Mouse (Mus musculus) mesoderm, embryonic 11.5 days (tissue): Measurements from ENCODE around the gene Fam122a.

Source experiments
- DNase-seq: peaks from one replicate; pipeline ENCODE4 v3.0.0-alpha.2; 2012; ENCODE audit warnings: low read depth, low spot score

Gene Fam122a

DNA sequence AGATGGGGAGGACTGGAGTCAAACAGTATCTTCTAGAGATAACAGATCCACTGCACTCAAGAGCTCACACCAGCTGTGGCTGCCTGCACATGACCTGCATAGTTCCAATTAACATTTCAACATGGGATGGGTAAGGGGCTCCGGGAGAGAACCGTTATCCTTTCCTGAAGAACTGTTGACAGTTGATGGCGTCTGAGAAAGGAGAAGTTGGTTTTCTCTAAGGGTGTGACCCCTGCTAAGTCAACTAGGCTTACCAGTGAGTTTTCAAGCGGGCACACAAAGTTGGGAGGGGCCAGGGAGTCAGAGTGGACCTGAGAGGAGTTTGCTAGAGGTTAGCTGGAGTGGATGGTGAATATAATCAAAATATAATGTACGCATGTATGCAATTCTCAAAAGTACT, 13.1 kb upstream of the Fam122a start:
- no peak for DNase-seq

DNA sequence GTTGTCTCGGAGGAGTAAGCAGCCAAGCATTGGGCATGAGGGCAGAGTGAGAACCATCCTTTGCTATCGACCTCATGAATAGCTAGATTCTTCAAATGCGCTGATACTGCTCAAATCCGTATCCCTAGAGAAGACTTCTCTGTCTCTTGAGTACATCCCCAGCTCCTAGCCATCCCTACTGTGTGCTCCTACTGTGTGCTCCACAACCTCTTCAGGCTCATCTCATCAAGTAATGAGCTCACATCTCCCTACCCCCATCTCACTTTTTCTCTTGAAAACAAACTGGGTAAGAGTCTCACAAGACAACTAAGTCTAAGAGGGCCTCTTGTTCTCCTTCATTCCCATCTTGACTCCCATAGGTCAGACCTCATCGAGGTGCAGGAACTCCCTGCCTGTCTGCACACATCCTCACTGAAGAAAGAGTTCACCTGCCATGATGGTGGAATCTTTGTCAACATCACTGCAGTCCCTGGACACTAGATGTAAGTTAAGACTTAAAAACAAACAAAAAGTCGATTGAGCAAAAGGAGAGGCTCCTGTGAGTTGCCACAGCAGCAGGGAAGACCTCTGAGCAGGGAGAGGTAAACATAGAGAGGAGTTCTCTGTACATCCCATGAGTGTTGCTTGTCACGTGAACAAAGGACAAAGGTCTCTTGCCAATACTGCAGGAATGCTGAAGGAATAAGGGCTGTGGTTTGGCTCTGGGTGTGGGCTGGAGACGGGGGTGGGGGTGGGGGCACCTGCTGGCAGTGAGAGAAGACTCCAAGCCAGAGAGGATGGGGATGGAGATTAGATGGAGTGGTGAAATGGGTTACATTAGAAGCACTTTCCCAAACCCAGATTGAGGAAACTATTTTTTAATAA, 9.5 kb upstream of the Fam122a start:
- no peak for DNase-seq

DNA sequence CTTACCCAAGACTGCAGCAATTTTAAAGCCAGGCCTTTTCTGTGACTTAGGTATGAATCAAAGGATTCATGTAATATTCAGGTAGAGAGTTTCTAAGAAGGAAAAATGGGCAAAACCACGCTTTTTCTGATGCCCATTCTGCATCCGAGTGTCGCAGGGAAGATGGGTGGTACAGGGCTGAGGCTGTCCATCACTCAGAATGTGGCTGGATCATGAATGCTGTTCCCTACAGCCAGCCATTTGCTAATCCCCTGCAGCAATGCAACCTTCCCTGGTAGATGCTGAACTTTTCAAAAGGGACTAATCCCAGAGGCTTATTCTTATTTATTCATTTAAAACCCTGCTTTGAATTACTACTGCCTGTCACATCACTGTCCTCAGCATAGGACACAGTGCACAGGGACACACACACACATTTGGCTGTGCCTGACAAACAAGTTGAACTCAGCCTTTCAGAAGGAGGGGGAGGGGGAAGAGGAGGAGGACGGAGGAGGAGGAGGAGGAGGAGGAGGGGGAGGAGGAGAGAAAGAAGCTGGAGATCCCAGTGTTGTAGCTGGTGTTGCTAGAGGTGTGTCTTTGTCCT, 7.5 kb upstream of the Fam122a start:
- no peak for DNase-seq

DNA sequence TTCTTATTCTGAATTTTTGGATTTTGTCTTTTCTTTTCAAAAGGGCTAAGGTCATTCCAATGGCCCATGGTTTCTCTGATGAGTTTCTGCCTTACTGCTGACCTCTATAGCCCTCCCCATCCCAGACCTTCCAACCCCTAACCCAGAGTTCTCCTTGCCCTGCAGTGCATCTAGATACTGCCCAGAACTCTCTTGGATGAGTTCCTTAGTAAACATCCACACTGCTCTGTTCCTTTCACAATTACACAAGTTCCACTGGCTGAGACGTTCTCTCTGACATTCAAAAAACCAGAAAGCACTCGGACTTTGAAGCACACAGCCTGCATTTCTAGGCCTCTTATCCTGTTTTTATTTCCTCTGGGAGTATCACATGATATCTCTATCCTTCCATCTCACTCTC, 3.8 kb upstream of the Fam122a start:
- DNase-seq = no peak

DNA sequence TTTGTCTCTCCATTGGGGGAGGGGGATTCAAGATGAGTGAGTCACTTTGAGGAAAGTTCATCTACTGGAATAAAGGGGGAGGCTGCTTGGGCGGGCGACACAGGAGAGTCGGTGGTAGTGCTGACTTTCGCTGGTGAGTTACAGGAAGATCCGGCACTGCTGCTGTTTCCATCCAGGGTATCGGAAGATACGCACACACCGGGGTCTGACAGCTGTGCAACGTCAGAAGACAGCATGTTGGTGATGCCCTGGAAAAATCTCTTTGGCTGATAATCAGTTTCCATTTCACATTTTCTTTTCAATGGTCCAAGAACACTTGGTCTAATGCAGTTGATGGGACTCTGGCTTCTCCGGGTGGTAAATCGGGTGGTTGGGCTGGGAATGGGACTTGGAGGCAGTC, 695 bp downstream of the Fam122a start:
- peak; percentile 15 for DNase-seq

DNA sequence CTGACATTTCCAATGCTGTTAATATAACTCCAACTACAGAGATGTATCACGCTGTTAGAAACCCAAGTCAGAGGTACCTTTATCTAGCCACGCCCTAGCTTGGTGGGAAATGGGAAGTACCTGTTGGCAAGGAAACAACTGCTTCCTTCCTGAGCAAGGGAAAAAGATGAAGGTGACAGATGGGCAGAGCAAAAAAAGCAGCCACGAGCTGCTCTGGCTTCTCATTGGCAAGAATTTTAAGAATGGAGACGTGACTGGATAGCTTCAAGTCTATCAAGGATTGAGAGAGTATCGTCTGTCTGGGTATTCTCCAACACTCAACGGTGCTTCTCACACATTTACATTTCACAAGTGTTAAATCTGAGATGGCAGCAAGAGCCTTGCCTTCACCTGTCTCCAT, 1.9 kb downstream of the Fam122a start:
- DNase-seq = no peak

DNA sequence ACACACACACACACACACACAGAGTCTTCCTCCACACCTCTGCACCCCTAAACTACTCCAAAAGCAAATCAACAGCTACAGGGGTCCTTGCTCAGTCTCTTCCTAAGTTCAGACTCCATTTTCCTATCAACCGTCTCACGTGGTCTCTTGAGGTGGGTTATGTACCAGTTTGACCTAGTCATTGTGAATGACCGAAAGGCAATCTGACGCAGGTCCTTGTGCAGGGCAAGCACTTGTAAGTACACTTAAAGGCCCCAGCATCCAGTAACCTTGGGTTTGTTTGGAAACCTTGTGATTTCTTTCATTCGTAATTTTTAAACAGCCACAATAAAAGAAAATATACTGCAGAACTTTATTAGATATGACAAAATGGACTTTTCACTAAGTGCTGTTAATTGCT, 4.6 kb downstream of the Fam122a start:
- DNase-seq = no peak

DNA sequence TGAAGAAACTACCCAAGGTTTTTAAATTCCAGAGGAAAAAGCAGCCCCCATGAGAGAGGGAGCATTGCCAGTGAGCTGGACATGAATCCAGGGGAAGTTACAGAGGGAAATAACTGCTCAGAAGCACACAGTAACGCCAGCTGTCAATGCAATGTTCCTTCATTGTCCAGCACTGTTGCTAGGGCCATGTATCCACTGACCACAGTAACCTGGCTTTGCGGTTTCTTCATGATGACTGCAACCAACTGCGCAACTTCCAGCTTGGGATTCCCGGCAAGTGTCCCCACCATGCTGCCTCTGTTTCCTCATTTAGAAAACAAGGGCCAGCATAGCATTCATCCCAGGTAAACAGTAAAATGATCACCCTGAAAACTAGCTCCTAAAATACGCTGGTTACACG, 5.6 kb downstream of the Fam122a start:
- DNase-seq = no peak

DNA sequence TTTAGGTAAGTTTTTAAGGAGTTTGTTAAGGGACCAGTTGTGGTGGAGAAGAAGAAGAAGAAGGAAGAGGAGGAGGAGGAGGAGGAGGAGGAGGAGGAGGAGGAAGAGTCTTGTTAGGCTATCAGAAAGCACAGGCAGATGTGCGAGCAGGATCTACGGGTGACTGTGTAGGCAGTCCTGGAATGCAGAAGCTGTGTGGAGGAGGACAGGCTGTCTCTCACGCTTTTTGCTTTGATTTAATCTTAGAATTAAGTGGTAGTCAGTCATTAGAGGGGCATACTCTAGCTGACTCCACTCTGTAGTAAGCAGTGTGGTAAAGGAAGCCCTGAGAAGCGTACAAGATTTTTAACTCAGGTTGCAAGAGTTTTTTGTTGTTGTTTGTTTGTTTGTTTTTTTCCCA, 7.9 kb downstream of the Fam122a start:
- no peak for DNase-seq

DNA sequence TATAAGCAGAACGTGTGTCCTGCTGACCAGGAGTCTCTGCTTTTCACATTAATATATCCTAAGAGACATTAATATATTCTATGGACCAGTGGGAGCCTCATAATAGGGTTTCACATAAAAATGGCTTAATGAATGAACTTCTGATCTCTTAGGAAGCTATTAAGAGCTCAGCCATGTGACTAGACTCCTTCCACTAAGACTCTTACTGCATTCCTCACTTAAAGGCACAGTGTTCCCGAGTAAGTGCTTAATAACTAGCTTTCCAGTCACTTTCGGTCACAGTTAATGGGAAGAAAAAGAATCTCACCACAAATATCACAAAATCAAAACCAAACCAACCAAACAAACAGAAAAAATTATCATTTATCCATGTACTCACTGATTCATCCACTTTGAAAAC, 8.5 kb downstream of the Fam122a start:
- no peak for DNase-seq

DNA sequence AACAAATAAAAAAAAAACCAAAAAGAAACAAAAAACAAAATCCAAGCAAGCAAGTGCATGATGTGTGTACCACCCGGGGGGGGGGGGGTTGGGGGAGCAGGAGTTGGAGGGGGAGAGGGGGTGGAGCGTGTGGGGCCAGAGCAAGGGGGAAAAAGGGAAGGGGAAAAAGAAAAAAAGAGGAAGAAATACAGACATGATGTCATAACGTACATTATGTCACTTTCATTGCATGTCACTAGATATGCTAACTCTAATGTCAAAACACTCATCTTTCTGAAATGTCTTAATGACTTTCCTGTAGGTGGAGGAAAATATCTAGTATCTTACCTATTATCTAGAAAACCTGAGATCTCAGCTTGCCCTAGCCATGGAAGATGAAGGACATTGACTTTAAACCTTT, 14.1 kb downstream of the Fam122a start:
- DNase-seq = no peak

DNA sequence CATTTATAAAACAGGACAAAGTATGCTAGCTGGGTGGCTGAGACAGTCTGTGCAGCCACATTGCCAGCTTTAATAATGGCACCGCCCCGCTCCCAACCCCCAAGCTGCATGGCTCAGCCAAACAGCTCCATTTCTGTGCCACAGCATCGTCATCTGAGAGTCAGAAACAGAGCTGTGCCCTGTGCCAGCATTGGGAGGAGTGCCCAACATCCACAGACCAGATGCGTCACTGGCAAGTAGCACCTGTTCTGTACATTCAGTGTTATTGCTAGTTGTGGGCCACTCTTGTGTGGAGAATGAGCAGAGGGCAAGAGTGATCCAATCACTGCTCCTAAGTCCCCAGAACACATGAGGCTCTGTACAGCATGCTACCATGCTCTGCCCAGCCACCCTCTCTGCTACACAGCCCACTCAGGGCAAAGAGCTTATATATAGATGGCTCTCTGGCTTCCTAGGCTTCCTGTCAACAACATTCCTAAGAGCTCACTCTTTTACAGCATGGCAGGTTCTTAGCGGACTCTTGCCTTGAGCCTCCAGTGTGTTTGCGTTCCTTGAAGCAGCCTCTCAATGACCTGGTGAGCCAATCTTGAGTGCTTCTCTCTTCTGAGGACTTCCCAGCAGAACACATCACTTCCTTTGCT, 20.4 kb downstream of the Fam122a start:
- no peak for DNase-seq

DNA sequence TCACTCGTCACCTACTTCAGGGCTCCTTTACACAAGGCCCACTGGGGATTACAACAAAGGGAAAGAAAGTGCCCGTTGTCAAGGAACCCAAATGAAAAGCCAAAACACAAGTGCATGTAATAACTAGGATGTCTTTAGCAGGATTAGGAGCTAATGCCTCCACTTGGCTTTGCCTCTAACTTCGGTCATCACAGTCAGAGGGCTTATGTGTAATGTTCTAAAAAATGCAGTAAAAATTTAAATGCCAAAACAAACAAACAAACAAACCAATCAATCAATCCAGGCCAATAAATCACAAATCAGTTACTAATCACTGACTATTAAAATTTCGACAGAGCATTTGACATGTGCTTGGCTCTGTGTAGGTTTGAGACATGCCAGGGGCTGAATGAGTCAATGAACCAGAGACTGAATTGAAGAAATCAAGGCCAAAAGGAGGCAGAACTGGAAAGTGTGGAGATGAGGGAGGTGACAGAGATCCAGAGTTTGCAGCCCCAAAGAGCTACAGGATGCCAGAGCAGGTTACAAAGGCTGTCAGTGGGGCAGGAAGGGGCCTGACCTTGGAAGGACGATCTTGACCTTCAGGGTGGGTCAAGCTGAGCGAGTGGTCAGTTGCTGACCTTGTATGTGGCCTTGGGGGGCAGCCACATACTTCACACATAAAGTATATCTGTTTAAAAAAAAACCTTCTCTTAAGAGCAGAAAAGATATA, 21.8 kb downstream of the Fam122a start:
- no peak for DNase-seq

DNA sequence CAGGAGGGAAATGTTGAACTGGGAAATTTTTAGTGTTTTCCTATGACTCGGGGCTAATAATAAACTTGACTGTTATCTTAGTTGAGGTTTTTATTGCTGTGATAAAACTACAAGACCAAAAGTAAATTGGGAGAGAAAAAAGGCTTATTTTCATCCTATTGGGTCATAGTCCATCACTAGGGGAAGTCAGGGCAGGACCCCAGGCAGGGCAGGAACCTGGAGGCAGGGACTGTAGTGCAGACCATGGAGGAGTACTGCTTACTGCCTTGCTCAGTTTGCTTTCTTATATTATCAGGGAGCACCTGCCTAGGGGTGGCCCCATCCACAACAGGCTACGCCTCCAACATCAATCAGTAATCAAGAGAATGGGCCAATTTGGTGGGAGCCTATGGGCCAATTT, 22.7 kb downstream of the Fam122a start:
- DNase-seq = no peak

DNA sequence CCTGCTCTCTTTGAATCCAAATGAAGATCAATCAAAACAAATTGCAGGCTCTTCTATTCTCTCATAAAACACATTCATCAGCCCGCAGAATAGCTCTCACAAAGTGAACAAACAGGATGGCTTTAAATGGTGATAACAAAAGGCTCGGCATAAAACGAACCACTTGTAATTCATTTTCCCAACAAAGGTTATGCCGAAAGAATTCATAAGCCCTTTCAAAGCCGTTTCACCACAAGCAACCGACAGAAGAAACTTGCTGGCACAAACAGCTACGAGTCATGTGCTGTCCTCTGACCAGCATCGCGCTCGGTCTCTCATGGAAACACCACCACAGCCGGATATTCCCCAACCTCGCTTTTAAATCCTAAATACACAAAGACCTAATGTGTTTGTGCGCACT, 23.8 kb downstream of the Fam122a start:
- peak; percentile 12 for DNase-seq

DNA sequence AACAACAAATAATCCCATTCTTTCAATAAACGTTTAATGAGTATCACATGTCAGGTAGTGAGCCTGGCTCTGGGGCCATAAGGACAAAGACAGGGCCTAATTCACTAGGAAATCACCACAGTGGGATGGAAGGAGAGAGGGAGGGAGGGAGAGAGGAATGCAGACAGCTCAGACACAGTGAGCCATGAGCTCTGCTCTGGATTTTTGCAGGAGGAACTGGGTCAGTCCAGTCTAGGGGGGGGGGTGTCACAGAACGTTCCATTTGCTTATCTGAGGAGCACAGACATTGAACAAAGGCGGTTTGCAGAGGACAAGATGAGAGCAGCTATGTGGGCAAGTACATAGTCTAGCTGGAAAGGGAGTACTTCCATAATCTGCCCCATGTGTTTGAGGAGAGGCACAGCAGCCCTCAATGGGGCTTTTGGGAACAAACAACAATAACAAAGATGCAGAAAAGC, 24.7 kb downstream of the Fam122a start:
- DNase-seq = peak; percentile 75

DNA sequence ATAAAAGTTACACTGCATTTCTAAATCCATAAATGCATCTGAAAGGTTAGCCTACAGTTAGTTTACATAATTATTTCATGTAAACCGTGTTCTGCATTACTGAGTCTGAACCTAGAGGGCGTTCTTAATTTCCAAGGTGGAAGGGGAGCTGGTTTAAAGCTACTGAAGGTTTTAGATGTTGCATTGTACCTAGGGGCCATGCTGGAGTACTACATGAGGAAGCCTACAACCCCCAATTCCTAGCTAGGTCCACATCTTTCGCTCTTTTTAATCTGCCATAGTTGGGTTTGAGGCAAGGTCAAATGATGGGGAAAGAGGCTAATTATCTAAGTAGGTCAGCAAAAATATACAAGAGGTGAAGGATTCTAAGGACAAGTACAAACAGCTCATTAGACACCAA, 25.5 kb downstream of the Fam122a start:
- DNase-seq = no peak

DNA sequence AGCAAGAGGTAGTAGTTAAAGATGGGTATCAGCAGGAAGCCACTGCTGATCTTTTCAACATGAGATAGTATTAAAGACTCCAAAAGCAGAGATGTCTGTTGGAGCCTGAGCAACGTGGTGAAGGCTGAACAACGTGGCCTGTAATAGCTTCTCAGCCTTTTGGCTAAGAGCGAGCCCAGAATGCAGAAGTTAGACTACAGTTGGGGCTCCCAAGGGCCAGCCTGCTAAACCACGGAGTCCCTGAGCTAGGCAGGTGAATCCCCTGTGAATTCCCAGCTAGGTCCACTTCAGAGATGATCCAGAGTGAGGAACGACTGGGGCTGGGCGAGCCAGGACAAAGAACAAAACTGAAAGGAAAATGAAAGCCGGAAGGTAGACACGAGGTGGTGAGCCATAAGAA, 26.4 kb downstream of the Fam122a start:
- no peak for DNase-seq

DNA sequence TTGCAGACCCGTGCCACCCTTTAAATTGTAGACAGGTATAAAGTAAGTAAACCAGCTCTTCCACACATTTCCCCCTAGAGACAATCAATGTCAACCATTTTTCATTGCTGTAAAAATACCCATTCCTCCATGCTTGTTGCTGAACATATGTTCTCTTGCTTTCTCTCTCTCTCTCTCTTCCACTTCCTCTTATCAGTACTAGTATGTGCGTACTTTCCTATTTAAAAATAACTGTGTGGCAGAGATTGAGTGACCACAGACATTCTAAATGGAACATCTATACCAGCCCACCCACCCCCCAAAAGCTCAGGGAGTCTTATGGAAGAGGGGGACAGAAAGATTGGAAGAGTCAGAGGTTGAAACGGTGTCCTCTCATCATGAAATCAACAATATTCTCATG, 32.8 kb downstream of the Fam122a start:
- no peak for DNase-seq

DNA sequence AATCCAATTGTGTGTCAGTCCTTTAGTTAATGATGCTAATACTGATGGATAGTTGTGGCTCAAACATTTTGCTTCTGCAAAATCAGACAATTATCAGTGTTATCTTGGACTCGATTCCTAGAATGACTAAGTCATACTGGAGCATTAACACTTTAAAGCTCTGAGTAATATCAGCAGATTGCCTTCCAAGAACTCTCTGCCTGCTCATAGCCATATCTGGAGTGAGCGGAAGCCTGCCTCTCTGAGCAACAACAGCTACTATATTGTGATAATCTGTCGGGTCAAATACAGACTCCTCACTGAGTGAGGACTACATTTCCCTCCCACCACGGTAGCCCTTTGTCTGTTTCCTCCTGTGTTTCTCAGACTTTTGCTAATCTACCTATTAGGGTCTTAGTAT, 37.4 kb downstream of the Fam122a start:
- no peak for DNase-seq

DNA sequence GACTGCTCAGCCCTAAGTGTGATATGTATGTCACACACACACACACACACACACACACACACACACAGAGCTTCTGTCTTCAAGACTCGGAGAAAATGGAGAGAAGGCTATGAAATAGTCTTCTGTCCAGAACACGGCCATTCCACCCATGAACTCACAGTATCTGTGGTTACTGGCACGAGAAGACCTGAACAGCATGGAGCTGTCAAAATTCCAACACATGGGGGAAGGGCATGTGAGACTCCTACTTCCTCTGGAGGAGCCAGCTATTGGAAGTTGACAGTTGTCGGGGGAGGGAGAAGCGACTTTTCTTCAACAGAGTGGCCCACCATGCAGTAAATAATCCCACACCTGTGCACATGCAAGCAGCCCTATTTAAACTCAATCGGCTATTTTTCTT, 42.9 kb downstream of the Fam122a start:
- DNase-seq = no peak

DNA sequence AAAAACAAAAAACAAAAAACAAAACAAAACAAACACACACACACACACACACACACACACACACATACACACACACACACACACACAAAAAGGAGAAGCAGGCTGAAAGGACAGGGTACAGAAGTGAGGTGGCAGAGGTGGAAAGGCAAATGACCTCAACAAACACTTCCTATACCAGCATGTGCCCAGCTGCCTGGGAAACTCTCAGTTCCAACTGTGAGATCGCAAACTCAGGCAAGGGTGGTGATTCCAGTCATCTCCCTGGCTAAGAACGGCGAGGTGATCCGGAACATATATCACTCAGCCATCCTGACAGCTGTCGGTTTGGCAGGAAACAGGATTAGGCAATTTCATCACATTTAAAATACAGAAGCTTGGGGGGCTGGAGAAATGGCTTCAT, 44.7 kb downstream of the Fam122a start:
- DNase-seq = no peak
